Mouse (Mus musculus): ENCODE measurements around the gene Ncbp3.

The Ncbp3 gene

DNA sequence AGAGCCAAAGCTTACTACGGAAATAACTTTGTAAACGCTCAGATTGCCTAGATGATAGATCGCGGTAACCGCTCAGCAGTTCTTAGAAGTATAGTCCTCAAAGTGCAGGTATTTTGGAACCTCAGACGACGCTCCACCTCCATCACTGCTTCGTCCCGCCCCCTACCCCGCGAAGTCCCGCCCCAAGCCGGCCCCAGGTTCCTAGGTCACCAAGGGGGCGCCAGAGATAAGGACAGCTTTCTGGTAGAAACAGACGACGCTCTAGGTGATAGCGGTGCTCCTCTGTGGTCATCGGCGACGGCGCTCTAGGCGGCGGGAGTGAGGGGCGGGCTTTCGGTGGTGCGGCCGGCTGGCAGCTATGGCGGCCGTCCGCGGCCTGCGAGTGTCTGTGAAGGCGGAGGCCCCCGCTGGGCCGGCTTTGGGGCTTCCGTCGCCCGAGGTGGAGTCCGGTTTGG, at the start of gene Ncbp3:
TSS of gene Ncbp3 (plus strand) at position 242 of the 455 bp plus-strand sequence.
- peak; percentile 94 for DNase-seq (ENCODE audit: low spot score)

DNA sequence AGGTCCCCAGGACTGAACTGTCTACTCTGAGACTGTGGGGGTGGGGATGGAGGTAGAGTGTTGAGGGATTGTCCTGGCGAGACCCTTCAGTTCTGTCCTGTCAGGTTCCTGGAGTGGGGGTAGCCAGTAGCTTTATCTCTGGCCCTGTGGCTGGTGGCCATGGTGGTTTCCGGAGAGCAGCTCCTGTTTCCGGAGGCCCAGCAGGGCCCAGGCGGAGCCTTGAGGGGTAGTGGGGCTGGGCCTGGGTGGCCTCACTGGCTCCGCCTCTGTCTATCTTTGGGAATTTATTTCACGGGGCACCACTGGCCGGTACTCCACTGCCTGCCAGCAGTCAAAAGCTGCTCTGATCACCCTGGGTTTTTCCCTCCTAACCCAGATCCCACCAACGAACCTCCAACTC, 48.8 kb upstream of the Ncbp3 start, which contains the start of gene P2rx1:
TSS of gene P2rx1 (plus strand) at position 333 of the 400 bp plus-strand sequence.
- no peak for DNase-seq (ENCODE audit: low spot score)

DNA sequence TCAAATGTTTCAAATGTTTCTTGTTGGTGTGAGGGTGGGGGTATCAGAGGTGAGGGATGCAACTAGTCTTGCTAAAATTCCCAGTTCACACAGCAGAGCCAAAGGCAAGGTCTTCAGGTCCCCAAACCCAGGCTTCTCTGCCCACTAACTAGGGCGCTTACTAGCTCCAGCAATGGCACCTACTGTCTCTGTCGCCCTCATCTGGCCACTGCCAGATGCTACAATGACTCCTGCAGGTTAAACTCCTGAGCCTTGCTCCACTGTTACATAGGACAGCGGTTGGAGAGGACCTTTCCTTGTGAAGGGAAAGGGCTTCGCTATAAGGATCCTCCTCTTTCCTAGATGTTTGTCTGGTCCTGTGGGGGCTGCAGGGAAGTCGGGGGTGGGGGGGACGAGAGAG, 46.6 kb upstream of the Ncbp3 start:
- DNase-seq (ENCODE audit: low spot score): peak; percentile 63

DNA sequence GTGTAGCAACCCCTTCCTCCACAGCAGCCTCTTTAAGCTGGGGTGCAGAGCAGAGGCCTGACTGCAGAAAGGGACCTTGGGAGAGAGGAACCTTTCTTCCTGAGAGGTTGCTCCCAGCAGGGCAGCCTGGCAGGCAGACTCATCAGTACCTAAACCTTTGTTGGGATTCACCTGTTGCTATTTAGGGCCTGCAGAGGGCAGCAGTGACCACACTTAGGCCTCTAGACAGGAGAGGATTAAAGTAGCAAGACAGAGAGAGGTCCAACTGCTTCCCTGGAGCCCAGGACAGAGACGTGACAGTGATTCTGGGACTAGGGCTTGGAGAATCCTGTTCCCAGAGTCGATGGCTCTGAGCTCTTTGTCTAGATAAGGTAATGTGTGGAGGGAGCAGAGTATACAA, 41.2 kb upstream of the Ncbp3 start:
- DNase-seq (ENCODE audit: low spot score): no peak

DNA sequence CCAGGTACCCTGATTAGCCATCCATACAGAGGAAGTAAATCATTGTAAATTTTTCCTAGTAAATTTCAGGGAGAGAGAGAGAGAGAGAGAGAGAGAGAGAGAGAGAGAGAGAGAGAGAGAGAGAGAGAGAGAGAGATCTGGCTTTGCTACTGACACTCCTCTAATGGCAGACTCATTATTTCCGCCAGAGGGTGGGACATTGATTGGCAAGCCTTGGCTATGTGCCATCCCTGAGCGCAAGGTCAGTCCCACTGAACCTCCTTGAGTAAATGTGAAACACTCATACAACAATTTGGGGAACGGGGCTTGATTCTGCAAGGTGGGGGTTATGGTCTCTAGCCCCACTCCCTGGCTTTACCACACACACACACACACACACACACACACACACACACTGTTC, 40.5 kb upstream of the Ncbp3 start:
- DNase-seq (ENCODE audit: low spot score): no peak

DNA sequence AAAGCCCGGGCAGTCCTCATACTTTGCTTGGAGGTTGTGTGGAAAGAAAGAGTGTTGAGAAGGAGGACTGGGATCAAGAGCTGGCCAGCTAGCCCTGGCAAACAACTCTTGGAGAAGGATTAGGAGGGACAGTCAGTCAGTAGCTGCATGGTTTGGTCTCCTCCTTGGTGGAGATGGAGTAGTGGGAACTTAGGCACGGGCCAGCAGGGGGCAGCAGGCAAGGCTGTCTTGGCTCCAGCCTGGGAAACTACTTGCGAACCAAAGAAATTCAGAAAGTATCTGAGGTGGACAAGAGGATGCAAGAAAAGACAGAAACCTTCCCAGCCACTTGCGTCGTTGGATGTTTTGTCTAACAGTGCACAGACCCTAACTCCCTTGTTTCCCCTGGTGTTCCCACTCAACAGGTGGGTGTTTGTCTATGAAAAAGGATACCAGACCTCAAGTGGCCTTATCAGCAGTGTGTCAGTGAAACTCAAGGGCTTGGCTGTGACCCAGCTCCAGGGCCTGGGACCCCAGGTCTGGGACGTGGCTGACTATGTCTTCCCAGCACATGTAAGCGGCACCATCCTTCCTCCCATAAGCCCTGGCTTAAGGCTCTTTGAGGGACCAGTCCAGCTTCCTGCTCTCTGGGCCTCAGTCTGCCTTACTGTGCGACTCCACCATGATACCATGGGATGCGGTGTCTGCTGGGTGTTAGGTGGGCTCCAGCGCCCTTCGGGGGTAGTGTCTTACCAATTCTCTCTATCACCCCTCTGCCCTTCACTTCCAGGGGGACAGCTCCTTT, 39.7 kb upstream of the Ncbp3 start:
- peak; percentile 61 for DNase-seq (ENCODE audit: low spot score)

DNA sequence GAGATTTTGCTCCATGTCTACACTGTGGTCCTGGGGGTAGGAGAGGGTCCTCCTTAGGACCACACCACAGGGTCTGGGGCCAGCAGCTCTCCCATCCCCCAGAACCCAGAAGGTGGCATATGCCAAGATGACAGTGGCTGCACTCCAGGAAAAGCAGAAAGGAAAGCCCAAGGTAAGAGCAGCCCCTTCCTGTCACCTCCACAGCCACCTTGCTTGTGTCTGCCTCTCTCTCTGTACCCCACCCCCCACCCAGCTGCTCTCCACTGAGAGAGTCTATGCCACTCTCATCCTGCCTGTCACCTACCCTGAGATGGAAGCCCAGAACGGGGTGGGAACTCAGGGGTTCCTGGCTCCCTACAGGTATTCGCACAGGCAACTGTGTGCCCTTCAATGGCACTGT, 38.8 kb upstream of the Ncbp3 start:
- DNase-seq (ENCODE audit: low spot score): no peak

DNA sequence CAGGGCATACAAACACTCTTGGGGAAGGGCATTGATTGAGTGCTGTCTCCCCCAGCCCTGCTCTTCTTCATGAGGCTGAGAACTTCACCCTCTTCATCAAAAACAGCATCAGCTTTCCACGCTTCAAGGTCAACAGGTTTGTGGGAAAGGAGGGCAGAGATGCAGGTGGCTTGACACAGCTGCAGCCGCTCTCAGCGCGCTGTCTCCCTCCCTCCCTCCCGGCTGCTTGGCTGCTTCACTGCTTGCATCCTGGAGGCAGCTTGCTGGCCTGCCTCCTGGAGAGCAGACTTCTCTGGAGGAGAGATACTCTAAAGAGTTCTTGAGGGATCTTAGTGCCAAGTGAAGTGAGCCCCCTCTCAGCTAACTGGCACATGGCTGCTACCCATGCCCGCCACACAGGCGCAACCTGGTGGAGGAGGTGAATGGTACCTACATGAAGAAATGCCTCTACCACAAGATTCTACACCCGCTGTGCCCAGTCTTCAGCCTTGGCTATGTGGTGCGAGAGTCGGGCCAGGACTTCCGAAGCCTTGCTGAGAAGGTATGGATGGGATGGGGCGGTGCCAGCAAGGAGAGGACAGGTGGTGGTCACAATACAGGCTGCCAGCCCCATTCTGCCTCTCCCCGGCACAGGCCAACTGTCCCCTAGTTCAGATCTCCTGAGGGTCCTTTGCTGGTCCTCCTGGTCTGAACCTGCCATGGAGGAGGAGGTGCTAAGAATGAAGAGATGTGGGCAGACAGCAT, 37.9 kb upstream of the Ncbp3 start:
- no peak for DNase-seq (ENCODE audit: low spot score)

DNA sequence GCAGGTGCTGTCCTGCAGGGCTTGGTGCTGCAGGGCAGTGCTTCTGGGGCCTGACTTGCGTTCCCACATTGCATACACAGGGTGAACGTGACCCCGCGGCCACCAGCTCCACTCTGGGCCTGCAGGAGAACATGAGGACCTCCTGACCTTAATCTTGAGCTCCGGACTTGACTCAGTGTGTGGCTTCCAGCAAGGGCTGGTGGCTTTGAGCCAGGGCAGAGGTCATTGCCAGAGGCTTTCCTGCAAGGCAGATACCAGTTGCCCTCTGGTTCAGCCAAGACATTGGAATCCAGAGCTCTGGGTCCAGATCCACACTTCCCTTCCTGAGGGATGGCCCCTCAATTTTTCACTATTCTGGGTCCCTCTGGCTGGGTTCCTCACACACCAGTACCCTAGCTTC, 33.6 kb upstream of the Ncbp3 start:
- DNase-seq (ENCODE audit: low spot score): no peak

DNA sequence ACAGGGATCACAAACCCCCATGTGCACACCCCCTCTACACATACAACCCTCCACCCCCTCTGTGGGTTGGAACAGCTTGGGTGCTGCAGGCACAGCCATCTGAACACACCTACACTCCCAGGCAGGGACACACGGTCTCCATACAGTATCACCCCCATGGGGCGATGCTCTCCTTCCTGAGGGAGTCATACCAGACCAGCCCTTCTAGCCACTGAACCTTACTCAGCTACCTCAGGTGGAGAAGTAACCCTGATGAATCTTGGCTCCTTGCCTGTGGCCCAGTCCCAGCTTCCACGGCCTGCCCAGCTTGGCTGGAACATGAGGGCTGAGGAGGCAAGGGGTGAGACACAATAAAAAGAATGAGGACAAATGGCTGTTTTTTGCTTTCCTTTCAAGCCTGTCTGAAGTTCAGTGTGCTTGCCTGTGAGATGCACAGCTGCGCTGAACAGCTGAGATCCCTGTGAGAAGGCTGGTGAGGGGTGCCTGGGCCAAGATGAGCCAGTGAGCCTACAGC, 32.7 kb upstream of the Ncbp3 start:
- DNase-seq (ENCODE audit: low spot score): no peak

DNA sequence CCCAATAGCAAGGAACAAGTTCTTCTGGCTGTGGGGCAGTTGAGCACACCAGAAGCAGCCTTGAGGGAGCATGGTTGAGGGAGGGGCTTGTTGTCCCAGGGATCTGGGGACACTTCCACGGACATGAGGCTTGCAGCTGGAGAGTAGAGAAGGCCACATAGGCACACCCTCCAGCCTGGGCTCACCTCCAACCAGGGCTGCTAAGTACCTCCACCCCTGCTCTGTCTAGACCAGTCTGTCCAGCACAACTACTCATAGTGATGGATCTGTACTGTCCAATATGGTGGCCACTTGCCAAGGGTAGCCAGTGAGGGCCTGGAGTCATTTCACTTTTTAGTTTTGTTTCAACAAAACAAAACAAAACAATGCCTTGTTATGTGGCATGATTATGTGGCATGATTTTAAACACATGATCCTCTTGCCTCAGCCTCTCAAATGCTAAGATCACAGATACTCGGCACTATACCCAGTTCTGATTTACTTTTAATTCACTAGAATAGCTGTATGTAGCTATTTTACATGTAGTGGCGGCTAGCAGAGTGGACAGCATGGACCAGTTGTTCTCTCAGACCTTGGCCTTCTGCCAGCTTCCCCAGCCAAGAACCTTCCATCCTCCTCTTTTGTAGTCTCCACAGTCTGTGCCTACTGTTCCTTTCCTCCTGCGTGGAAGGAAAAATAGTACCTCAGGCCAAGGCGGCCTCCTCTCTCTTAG, 32.0 kb upstream of the Ncbp3 start:
- peak; percentile 31 for DNase-seq (ENCODE audit: low spot score)

DNA sequence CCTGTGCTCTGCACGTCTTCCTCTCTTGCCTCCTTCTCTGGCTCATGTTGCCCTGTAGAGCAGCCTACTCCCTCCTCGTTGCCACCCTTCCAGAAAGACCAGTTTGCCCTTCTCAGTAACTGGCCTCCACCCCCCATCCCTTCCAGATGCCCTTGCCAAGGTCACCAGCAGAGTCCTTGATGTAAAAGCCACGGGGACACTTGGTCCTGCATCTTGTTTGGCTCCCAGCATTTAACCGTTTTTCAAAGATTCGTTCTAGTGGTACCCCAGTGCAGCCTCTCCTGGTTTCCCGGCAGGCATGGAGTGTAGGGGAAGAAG, 31.5 kb upstream of the Ncbp3 start:
- no peak for DNase-seq (ENCODE audit: low spot score)

DNA sequence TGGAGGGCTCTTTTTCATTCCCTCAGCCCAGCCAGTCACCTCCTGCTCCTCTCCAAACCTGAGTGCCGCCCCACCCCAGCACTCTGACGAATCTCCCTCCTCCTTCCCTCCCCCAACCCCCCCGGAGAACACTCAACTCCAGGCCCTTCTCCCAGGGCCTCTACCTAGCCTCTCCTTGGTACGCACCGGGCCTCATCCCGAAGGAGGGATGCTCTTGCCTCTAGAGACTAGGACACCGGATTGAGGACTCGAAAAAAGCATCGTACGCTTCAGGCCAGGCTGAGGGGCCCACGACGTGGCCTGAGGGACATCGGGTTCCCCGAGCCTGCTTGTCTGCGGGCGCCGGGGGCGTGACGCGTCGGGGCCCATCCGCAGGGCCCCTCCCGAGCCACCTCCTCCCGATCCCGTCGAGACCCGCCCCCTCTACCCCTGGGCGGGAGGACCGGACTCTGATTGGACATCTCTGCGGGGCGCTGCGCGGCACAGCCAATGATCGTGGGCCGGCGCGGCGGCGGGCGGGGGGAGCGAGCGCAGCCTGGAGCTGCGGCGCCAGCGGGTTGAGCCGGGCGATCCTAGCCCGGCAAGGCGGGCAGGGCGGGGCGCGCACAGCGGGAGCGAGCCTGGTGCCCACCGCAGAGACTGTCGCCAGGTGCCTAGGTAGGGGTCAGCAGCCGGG, 29.0 kb upstream of the Ncbp3 start, which contains the start of gene Camkk1:
TSS of gene Camkk1 (plus strand) at position 538 of the 676 bp plus-strand sequence.
- DNase-seq (ENCODE audit: low spot score): peak; percentile 88

DNA sequence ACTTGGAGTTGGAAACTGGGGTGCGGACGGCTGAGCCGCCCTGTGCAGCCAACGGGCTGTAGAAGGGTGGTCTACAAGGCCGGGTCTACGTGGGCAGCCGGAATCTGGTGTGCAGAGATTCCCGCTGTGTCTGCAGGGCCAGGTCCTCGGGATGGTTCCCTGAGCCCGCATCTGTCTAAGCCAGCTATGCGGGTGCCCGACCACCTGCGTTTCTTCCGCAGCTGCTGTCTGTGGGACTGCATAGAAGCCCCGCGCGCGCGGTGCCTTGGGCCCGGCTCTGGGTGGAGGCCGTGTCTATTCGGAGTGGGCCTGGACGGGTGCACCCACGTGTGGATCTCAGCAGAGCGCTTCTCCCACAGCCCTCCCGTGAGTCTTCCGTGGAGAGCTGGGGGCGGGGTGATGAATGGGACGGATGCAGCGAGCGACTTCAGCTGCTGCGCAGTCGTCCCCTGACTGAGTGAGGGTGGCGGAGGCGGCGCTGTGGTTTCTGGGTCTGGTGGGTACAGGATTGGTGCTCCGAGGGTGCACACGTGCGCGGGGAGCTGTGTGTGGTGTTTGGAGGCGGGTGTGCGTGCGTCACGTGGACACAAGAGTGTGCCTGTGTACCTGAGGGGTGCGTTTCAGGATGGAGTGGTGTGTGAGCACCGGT, 28.3 kb upstream of the Ncbp3 start:
- no peak for DNase-seq (ENCODE audit: low spot score)

DNA sequence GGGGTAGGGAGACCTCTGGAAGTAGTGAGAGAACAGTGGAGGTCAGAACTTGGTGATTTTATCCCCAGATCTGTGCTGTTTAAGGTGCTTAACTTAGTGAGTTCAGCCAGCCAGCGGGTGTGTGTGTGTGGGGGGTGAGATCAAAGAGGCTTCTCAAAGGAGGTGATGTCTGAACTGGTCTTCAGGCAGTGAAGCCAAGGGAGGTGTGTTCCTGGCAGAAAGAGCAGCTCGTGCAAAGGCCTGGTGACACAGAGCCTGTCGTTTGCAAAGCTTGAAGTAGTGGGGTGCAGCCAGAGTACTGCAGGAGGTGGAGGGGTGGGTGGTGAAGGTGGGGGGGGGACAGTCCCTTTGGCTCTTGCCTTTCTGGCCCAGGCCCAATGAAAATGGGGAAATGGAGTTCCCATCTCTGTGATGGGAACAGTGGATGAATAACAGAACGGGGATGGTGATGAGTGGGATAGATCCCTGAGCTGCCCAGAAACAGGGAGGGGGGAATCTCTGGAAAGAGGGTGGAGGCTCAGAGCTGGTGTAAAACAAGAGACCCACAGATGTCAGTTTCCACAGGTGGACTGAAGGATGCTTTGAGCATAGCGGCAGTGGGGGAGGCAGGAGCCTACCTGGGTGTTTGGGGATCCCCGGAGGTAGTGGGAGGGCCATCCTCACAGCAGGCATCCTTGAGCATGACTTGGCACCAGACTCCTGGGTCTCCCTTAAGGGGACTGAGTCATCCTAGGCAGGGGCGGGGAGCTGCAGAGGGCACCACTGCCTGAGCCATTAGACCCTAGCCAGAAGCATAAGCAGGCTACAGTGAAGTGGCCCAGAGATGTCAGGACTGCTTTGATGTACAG, 26.4 kb upstream of the Ncbp3 start:
- no peak for DNase-seq (ENCODE audit: low spot score)

DNA sequence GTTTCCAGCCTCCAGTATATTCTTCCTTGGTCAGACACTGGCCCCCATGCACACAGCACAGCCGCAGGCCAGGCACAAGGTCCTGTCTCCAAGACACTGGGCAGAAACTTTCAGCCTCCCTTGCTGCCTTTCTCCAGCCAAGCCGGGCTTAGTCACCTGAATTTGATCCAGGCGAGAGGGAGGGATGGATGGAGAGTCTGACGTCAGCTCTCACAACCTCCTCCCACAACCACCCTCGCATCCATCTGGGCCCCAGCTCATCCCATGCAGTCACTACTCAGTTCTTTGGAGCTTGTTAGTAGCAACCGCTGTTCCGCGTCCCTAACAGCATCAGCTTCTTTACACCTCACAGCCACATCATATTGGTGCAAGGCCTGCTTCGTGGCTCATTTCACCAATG, 24.5 kb upstream of the Ncbp3 start:
- DNase-seq (ENCODE audit: low spot score): peak; percentile 52

DNA sequence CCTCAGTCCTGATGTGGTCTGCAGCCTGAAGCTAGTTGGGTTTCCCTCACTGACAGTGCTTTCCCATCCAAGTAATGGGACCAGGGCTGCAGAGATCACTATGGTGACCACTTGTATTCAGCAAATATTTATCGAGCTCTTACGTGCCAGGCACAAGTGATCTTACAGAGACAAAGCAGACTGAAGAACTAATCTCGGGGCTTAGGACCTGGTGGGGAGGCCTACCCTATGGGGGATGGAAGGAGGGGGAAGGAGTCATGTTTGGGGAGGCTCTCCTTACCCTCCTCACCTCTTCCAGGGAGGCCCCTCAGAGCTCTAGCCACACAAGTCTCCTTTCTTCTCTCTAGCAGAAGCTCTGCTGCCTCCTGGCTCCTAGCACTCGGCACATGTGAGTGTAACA, 23.8 kb upstream of the Ncbp3 start:
- no peak for DNase-seq (ENCODE audit: low spot score)

DNA sequence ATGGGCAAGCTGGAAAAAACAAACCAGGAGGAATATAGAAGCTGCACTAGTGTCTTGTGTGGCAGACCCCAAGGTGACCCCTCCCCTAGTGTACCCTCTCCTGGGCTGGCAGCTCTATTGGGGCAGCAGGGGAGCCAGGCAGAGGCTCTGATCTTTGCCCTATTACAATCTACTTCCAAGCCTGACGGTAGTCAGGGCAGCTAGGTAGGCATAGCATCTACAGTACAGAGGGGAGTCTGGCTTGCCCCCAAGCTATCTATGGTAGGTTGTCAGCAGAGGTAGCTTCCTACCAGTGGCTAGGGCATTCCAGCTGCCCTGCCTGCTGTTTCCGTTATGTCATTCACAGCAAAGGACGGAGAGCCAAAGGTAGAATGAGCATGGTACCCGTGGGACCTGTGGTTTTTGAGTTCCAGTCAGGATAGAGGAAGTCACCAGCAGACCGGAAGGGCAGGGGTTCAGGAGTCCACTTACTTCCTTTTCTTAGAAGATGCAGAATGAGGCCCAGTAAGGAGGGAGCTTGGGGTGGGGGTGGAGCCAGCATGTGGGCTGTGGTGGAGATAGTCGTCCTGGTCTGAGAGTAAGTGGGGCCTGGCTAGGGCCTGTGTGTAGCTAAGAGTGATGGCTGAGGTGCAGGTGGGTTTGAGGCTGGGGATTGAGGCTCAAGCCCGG, 23.2 kb upstream of the Ncbp3 start:
- DNase-seq (ENCODE audit: low spot score): no peak

DNA sequence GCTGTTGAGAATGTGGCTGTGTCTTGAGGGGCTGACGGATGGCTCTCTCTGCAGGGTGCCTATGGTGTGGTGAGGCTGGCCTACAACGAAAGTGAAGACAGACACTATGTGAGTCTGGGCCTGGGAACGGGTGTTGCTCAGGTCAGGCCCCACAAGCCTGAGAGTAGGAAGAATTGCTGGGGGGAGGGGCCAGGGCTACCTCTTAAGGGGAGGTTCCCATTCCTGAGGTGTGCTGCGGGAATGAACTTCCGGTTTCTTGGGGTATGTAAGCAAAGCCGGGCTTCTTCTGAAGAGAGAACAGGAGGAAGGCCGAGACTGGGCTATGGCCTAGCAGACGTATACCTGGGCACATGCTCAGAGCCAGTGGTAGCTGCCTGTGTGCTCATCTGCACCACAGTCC, 20.6 kb upstream of the Ncbp3 start:
- no peak for DNase-seq (ENCODE audit: low spot score)
